ENCODE assay signal across 8 mouse cellular contexts in the genomic region with DNA sequence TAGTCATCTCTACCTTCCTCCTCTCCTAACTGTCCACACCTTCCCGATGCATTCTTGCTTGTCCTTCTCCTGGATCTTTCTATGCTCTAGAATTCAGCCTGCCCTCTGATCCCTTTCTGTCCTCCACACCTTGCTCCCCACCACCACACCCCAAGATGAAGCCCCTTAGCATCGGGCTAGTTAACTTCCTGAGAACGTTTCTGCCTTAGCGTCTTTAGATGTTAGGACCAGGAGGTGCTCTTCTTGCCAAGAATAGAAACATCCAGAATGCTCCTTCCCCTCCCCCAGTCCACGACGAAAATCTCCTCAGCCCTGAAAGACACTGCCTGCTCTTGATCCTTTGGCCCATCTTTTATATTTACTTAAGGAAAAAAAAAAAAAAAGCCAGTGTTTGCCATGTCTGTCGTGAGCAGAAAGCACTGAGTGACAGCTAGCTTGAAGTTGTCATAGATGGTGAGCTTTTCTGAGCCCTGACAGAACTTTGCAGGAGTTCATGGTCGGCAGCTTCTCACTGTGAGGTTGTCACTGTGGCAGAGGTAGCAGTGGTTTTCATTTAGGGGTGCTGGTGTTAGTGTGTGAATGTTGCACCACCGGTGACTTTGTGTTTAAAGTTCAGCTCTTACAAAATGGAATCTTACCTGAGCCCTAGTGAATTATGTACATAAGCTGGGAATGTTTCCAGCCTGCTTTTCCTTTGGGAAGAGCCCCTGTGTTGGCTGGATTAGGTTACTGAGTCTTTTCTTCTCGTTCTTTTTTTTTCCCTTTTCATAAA. TPM values are rescaled to one million over a fixed set of nuclear protein-coding genes. Genes with fewer than 3 reads are reported as not detected.
DNase-seq lines count a peak whose midpoint lies in the region; ATAC-seq and TF ChIP-seq lines count a peak whose summit lies in the region.

No protein-coding gene starts in this region.

- peak overlapping the region; percentile 94 for H3K4me2 ChIP-seq in kidney, postnatal 0 days (ENCODE audit: low read length)
- H3K4me2 ChIP-seq in forebrain, postnatal 0 days (ENCODE audit: low read depth), result peak overlapping the region; percentile 89
- peak overlapping the region; percentile 99 for H3K4me2 ChIP-seq in liver, embryonic 14.5 days (ENCODE audit: low read depth)
- peak overlapping the region; percentile 95 for H3K4me2 ChIP-seq in stomach, postnatal 0 days (replicated peaks; ENCODE audit: low read depth)

- no peak for ATAC-seq in kidney, postnatal 0 days (replicated peaks; ENCODE audit: low FRiP score, low read depth)
- ATAC-seq in forebrain, postnatal 0 days, result no peak
- ATAC-seq in liver, embryonic 14.5 days (ENCODE audit: insufficient read depth), result no peak
- ATAC-seq in stomach, postnatal 0 days (ENCODE audit: low FRiP score, low TSS enrichment), result no peak

- TF ChIP-seq CTCF in kidney, postnatal 0 days (IDR thresholded peaks at IDR 0.05; ENCODE audit: low read depth), result no peak
- TF ChIP-seq CTCF in forebrain, postnatal 0 days (IDR thresholded peaks at IDR 0.05; ENCODE audit: low read depth), result no peak
- TF ChIP-seq CTCF in liver, embryonic 14.5 days (IDR thresholded peaks at IDR 0.05; ENCODE audit: low read depth), result no peak
- no peak for TF ChIP-seq CTCF in stomach, postnatal 0 days (IDR thresholded peaks at IDR 0.05; ENCODE audit: low read depth)

- no peaks in the 10 kb centered on the region for H3K27me3 ChIP-seq in kidney, postnatal 0 days (ENCODE audit: insufficient read depth, low read length)
- no peaks in the 10 kb centered on the region for H3K27me3 ChIP-seq in forebrain, postnatal 0 days (ENCODE audit: insufficient read depth, low read length)
- no peaks in the 10 kb centered on the region for H3K27me3 ChIP-seq in liver, embryonic 14.5 days (ENCODE audit: control insufficient read depth, insufficient read depth, low read length)
- no peaks in the 10 kb centered on the region for H3K27me3 ChIP-seq in stomach, postnatal 0 days (ENCODE audit: control insufficient read depth, insufficient read depth, low read length)

- DNase-seq in kidney, postnatal 0 days (ENCODE audit: low spot score), result no peak
- DNase-seq in kidney, adult 11 months, result no peak
- DNase-seq in adipocyte (ENCODE audit: low spot score), result peak; percentile 62
- no peak for DNase-seq in forebrain, postnatal 0 days
- DNase-seq in liver, embryonic 14.5 days (ENCODE audit: low read depth in 3 of 3, low spot score in 3 of 3), result no peak
- DNase-seq in stomach, postnatal 0 days (ENCODE audit: low spot score), result peak; percentile 17
- no peak for DNase-seq in left cerebral cortex, adult 18-20 months (ENCODE audit: low spot score in 2 of 2)
- no peak for DNase-seq in adrenal gland, adult 2 months

- H3K4me3 ChIP-seq in kidney, postnatal 0 days (replicated peaks; ENCODE audit: low read depth, low read length), result peak overlapping the region; percentile 92
- H3K4me3 ChIP-seq in forebrain, postnatal 0 days (ENCODE audit: low read depth, low read length), result peak overlapping the region; percentile 89
- H3K4me3 ChIP-seq in liver, embryonic 14.5 days (ENCODE audit: insufficient read depth in 1 of 2, low read depth in 2 of 2, low read length in 2 of 2), result peak overlapping the region; percentile 97 to 98
- peak overlapping the region; percentile 85 for H3K4me3 ChIP-seq in stomach, postnatal 0 days (ENCODE audit: low read depth, low read length)

- no peaks in the 10 kb centered on the region for H3K36me3 ChIP-seq in kidney, postnatal 0 days (ENCODE audit: insufficient read depth, low read length)
- no peaks in the 10 kb centered on the region for H3K36me3 ChIP-seq in forebrain, postnatal 0 days (ENCODE audit: insufficient read depth)
- peaks cover 2% of the 10 kb centered on the region for H3K36me3 ChIP-seq in liver, embryonic 14.5 days (replicated peaks; ENCODE audit: control insufficient read depth, insufficient read depth, low read depth)
- H3K36me3 ChIP-seq in stomach, postnatal 0 days (ENCODE audit: control insufficient read depth, insufficient read depth, low read length), result no peaks in the 10 kb centered on the region; the same call in 1 of the 2 replicates

- no peak for TF ChIP-seq EP300 in liver, embryonic 14.5 days (IDR thresholded peaks at IDR 0.05; ENCODE audit: low read depth)
- TF ChIP-seq EP300 in stomach, postnatal 0 days (optimal IDR thresholded peaks at IDR 0.05), result no peak

- peak overlapping the region; percentile 88 for H3K9ac ChIP-seq in kidney, postnatal 0 days (ENCODE audit: low read depth, low read length)
- H3K9ac ChIP-seq in forebrain, postnatal 0 days, result peak overlapping the region; percentile 79
- peak overlapping the region; percentile 80 for H3K9ac ChIP-seq in liver, embryonic 14.5 days (replicated peaks)
- peak overlapping the region; percentile 83 for H3K9ac ChIP-seq in stomach, postnatal 0 days (ENCODE audit: low read length)

- peaks cover 19% of the 10 kb centered on the region for H3K4me1 ChIP-seq in kidney, postnatal 0 days (replicated peaks; ENCODE audit: insufficient read depth, low read length)
- peaks cover 10% of the 10 kb centered on the region for H3K4me1 ChIP-seq in forebrain, postnatal 0 days (ENCODE audit: insufficient read depth)
- peaks cover 8 to 19% of the 10 kb centered on the region in 2 experiments for H3K4me1 ChIP-seq in liver, embryonic 14.5 days (replicated peaks; ENCODE audit: control insufficient read depth in 2 of 2, insufficient read depth in 2 of 2, low read length in 1 of 2)
- peaks cover 9% of the 10 kb centered on the region; the same call in 1 of the 2 replicates for H3K4me1 ChIP-seq in stomach, postnatal 0 days (replicated peaks; ENCODE audit: control insufficient read depth, insufficient read depth)

- peak overlapping the region; percentile 19; the same call in 1 of the 2 replicates for H3K27ac ChIP-seq in kidney, postnatal 0 days
- H3K27ac ChIP-seq in forebrain, postnatal 0 days (ENCODE audit: low read depth, low read length), result no peak overlapping the region
- peak overlapping the region; percentile 33; the same call in 1 of the 2 replicates for H3K27ac ChIP-seq in liver, embryonic 14.5 days
- H3K27ac ChIP-seq in stomach, postnatal 0 days (replicated peaks), result peak overlapping the region; percentile 18; the same call in 1 of the 2 replicates

- 13% methylated on average over 10 of the region's 10 CpGs for WGBS in kidney, postnatal 0 days
- 13% methylated on average over 10 of the region's 10 CpGs for WGBS in forebrain, postnatal 0 days
- WGBS in liver, embryonic 14.5 days (ENCODE audit: insufficient replicate concordance), result 23% methylated on average over 10 of the region's 10 CpGs
- WGBS in stomach, postnatal 0 days, result 10% methylated on average over 10 of the region's 10 CpGs

- H3K9me3 ChIP-seq in kidney, postnatal 0 days (replicated peaks; ENCODE audit: low read length), result no peaks in the 10 kb centered on the region
- H3K9me3 ChIP-seq in forebrain, postnatal 0 days (ENCODE audit: low read length), result no peaks in the 10 kb centered on the region
- H3K9me3 ChIP-seq in liver, embryonic 14.5 days (ENCODE audit: control insufficient read depth, low read length), result no peaks in the 10 kb centered on the region
- H3K9me3 ChIP-seq in stomach, postnatal 0 days (ENCODE audit: control insufficient read depth, low read length), result no peaks in the 10 kb centered on the region

RNA-seq across cellular contexts. Expression of a gene that starts 1.9 kb away (rescaled TPM):
- 7.3 and 7.6 TPM in 2 replicates for polyA plus RNA-seq in kidney, postnatal 0 days (2015; fragmentation: Nextera tagmentation; extraction: Ambion mirVana)
- total RNA-seq in forebrain, postnatal 0 days (2014; rRNA removed), result 29.6 and 36.7 TPM in 2 replicates
- 4.8 and 6.8 TPM in 2 replicates for polyA plus RNA-seq in forebrain, postnatal 0 days (2015; fragmentation: Nextera tagmentation; extraction: Ambion mirVana)
- 7.7 and 9.2 TPM in 2 replicates for polyA plus RNA-seq in liver, embryonic 14.5 days (2012; rRNA removed)
- 4.3 and 5.5 TPM in 2 replicates for polyA plus RNA-seq in liver, embryonic 14.5 days (2014; fragmentation: Nextera tagmentation; extraction: Ambion mirVana)
- 3.4 and 3.6 TPM in 2 replicates for polyA plus RNA-seq in stomach, postnatal 0 days (2015; fragmentation: Nextera tagmentation; extraction: Ambion mirVana)
- total RNA-seq in left cerebral cortex, adult 18-20 months (2021), result 10 to 100 TPM; 36.8 to 44.7 TPM
- total RNA-seq in adrenal gland, adult 2 months (2021), result 10 to 100 TPM; 24.5 to 29.4 TPM
- polyA plus RNA-seq in adrenal gland, adult 2 months (2012; rRNA removed), result 11.7 and 12.6 TPM in 2 replicates

Comparison
In these comparisons a context has a peak if more than half of its experiments do, and no peak if none do; other contexts are left out.
1. DNase-seq: peak in adipocyte (single experiment) and stomach, postnatal 0 days (single experiment); none in kidney, postnatal 0 days (single experiment), kidney, adult 11 months (single experiment), forebrain, postnatal 0 days (single experiment), liver, embryonic 14.5 days (0 of 3), left cerebral cortex, adult 18-20 months (0 of 2) and adrenal gland, adult 2 months (single experiment).
2. Peak in every context shown above with its lines, with median percentiles within 50 percentile points of each other: H3K4me2 ChIP-seq, H3K4me3 ChIP-seq and H3K9ac ChIP-seq.